Mouse (Mus musculus) midbrain, embryonic 12.5 days (tissue): ENCODE measurements at regions not wholly inside any gene's neighbourhood (a gene's known extent, or its start where the extent isn't known, plus 50 kb on each side); places are given as distances from the start of the nearest gene placed in this dataset.

Experiments
- ATAC-seq: fragments of 200-750 bp; cut with Nextera tagmentation; 2 replicates; pipeline ENCODE4 v1.8.0; 2017; ENCODE audit warnings: low read depth, moderate TSS enrichment, moderate library complexity; ENCODE audit not compliant: low FRiP score
- H3K27ac ChIP-seq: fragments of 300-500 bp; sonication (generic); replicated peaks from 2 replicates; pipeline ENCODE4 v1.5.1; 2016; ENCODE audit warnings: mild to moderate bottlenecking
- H3K27me3 ChIP-seq: fragments of 300-500 bp; sonication (generic); 2 replicates; pipeline ENCODE4 v1.6.1; 2016; ENCODE audit warnings: mild to moderate bottlenecking
- H3K36me3 ChIP-seq: fragments of 300-500 bp; sonication (generic); 2 replicates; pipeline ENCODE4 v1.6.1; 2016
- H3K4me1 ChIP-seq: fragments of 300-500 bp; sonication (generic); 2 replicates; pipeline ENCODE4 v1.6.1; 2016
- H3K4me2 ChIP-seq: fragments of 300-500 bp; sonication (generic); replicated peaks from 2 replicates; pipeline ENCODE4 v1.6.1; 2016; ENCODE audit warnings: mild to moderate bottlenecking, moderate library complexity
- H3K4me3 ChIP-seq: fragments of 300-500 bp; sonication (generic); 2 replicates; pipeline ENCODE4 v1.5.1; 2016; ENCODE audit warnings: mild to moderate bottlenecking
- H3K9ac ChIP-seq: fragments of 300-500 bp; sonication (generic); replicated peaks from 2 replicates; pipeline ENCODE4 v1.6.1; 2016; ENCODE audit warnings: mild to moderate bottlenecking, moderate library complexity
- H3K9me3 ChIP-seq: fragments of 300-500 bp; sonication (generic); 2 replicates; pipeline ENCODE4 v1.6.1; 2016; ENCODE audit warnings: mild to moderate bottlenecking
- WGBS: fragments of 180-500 bp; shearing (Covaris S2); methylation state at CpG from one replicate; pipeline ENCODE4 v1.1.7; 2016; 5-methylcytosine and 5-hydroxymethylcytosine counted together

- no peak overlapping the region for H3K9ac ChIP-seq
- no peaks in the 10 kb centered on the region for H3K27me3 ChIP-seq
- no peaks in the 10 kb centered on the region for H3K36me3 ChIP-seq
- no peak for ATAC-seq
- H3K4me3 ChIP-seq = no peak overlapping the region
- no peaks in the 10 kb centered on the region for H3K9me3 ChIP-seq
- H3K4me1 ChIP-seq = no peaks in the 10 kb centered on the region
- WGBS = 87% methylated on average over 4 of the region's 4 CpGs
- no peak overlapping the region for H3K4me2 ChIP-seq
- H3K27ac ChIP-seq = no peak overlapping the region
Observed at GRCm38 (mm10) chr14:66584699-66585098, 575.7 kb upstream of the Gulo start.

- H3K9ac ChIP-seq = no peak overlapping the region
- H3K4me2 ChIP-seq = no peak overlapping the region
- WGBS = 82% methylated on average over 6 of the region's 6 CpGs
- no peak for ATAC-seq
- H3K27me3 ChIP-seq = no peaks in the 10 kb centered on the region
- no peaks in the 10 kb centered on the region for H3K9me3 ChIP-seq
- H3K27ac ChIP-seq = no peak overlapping the region
- no peak overlapping the region for H3K4me3 ChIP-seq
- no peaks in the 10 kb centered on the region for H3K4me1 ChIP-seq
- H3K36me3 ChIP-seq = no peaks in the 10 kb centered on the region
Observed at GRCm38 (mm10) chr14:66579904-66580492, 571.0 kb upstream of the Gulo start.

- 76% methylated on average over 10 of the region's 10 CpGs for WGBS
- no peaks in the 10 kb centered on the region for H3K9me3 ChIP-seq
- no peak overlapping the region for H3K27ac ChIP-seq
- H3K4me1 ChIP-seq = no peaks in the 10 kb centered on the region
- H3K4me2 ChIP-seq = no peak overlapping the region
- no peak for ATAC-seq
- H3K4me3 ChIP-seq = no peak overlapping the region
- H3K27me3 ChIP-seq = no peaks in the 10 kb centered on the region
- H3K9ac ChIP-seq = no peak overlapping the region
- H3K36me3 ChIP-seq = no peaks in the 10 kb centered on the region
Observed at GRCm38 (mm10) chr14:66566600-66566999, 557.6 kb upstream of the Gulo start.

- H3K9ac ChIP-seq = no peak overlapping the region
- 52% methylated on average over 3 of the region's 4 CpGs for WGBS
- H3K27me3 ChIP-seq = no peaks in the 10 kb centered on the region
- no peak overlapping the region for H3K27ac ChIP-seq
- ATAC-seq = no peak
- H3K4me2 ChIP-seq = no peak overlapping the region
- no peaks in the 10 kb centered on the region for H3K4me1 ChIP-seq
- H3K36me3 ChIP-seq = no peaks in the 10 kb centered on the region
- H3K4me3 ChIP-seq = no peak overlapping the region
- H3K9me3 ChIP-seq = no peaks in the 10 kb centered on the region
Observed at GRCm38 (mm10) chr14:66562744-66563143, 553.7 kb upstream of the Gulo start.

GRCm38 (mm10) chr14:66561715-66562114, 552.7 kb upstream of the Gulo start:
- Histone ChIP-seq H3K4me2 (no peak overlapping the region), H3K36me3 (no peaks in the 10 kb centered on the region), H3K27ac (no peak overlapping the region), H3K9ac (no peak overlapping the region), H3K4me3 (no peak overlapping the region), H3K4me1 (no peaks in the 10 kb centered on the region), H3K27me3 (no peaks in the 10 kb centered on the region), H3K9me3 (no peaks in the 10 kb centered on the region)
- WGBS = 70% methylated on average over 3 of the region's 3 CpGs
- no peak for ATAC-seq

- ATAC-seq = no peak
- H3K27ac ChIP-seq = no peak overlapping the region
- no peak overlapping the region for H3K4me2 ChIP-seq
- no peaks in the 10 kb centered on the region for H3K27me3 ChIP-seq
- H3K4me3 ChIP-seq = no peak overlapping the region
- H3K9me3 ChIP-seq = no peaks in the 10 kb centered on the region
- no peaks in the 10 kb centered on the region for H3K36me3 ChIP-seq
- WGBS = 89% methylated on average over 5 of the region's 5 CpGs
- no peak overlapping the region for H3K9ac ChIP-seq
- no peaks in the 10 kb centered on the region for H3K4me1 ChIP-seq
Observed at GRCm38 (mm10) chr14:66561042-66561590, 552.1 kb upstream of the Gulo start.

GRCm38 (mm10) chr14:66558393-66558792, 549.4 kb upstream of the Gulo start:
- no peak for ATAC-seq
- no peak overlapping the region for H3K9ac ChIP-seq
- no peak overlapping the region for H3K4me3 ChIP-seq
- no peak overlapping the region for H3K4me2 ChIP-seq
- WGBS = 95% methylated on average over 5 of the region's 5 CpGs
- H3K9me3 ChIP-seq = no peaks in the 10 kb centered on the region
- no peaks in the 10 kb centered on the region for H3K4me1 ChIP-seq
- H3K36me3 ChIP-seq = no peaks in the 10 kb centered on the region
- H3K27ac ChIP-seq = no peak overlapping the region
- no peaks in the 10 kb centered on the region for H3K27me3 ChIP-seq

GRCm38 (mm10) chr14:66557631-66558030, 548.6 kb upstream of the Gulo start:
- WGBS = 81% methylated on average over 8 of the region's 8 CpGs

GRCm38 (mm10) chr14:66538498-66538897, 529.5 kb upstream of the Gulo start:
- no peak for ATAC-seq
- no peak overlapping the region for H3K27ac ChIP-seq
- no peaks in the 10 kb centered on the region for H3K36me3 ChIP-seq
- H3K9me3 ChIP-seq = no peaks in the 10 kb centered on the region
- no peak overlapping the region for H3K4me3 ChIP-seq
- H3K4me1 ChIP-seq = no peaks in the 10 kb centered on the region
- no peaks in the 10 kb centered on the region for H3K27me3 ChIP-seq
- H3K4me2 ChIP-seq = no peak overlapping the region
- WGBS = 88% methylated on average over 6 of the region's 6 CpGs
- no peak overlapping the region for H3K9ac ChIP-seq

More at GRCm38 (mm10) chr14:66557631-66558030, 548.6 kb upstream of the Gulo start:
- Histone ChIP-seq H3K27me3 (no peaks in the 10 kb centered on the region), H3K9me3 (no peaks in the 10 kb centered on the region), H3K36me3 (no peaks in the 10 kb centered on the region), H3K4me2 (no peak overlapping the region), H3K4me1 (no peaks in the 10 kb centered on the region), H3K9ac (no peak overlapping the region), H3K4me3 (no peak overlapping the region), H3K27ac (no peak overlapping the region)
- ATAC-seq = no peak

- H3K4me1 ChIP-seq = no peaks in the 10 kb centered on the region
- H3K9me3 ChIP-seq = no peaks in the 10 kb centered on the region
- H3K36me3 ChIP-seq = no peaks in the 10 kb centered on the region
- H3K4me2 ChIP-seq = no peak overlapping the region
- 54% methylated on average over 1 of the region's 1 CpGs for WGBS
- no peak overlapping the region for H3K27ac ChIP-seq
- H3K9ac ChIP-seq = no peak overlapping the region
- no peak overlapping the region for H3K4me3 ChIP-seq
- H3K27me3 ChIP-seq = no peaks in the 10 kb centered on the region
- no peak for ATAC-seq
Observed at GRCm38 (mm10) chr14:66534671-66535070, 525.7 kb upstream of the Gulo start.

- no peaks in the 10 kb centered on the region for H3K27me3 ChIP-seq
- no peak overlapping the region for H3K4me2 ChIP-seq
- no peaks in the 10 kb centered on the region for H3K36me3 ChIP-seq
- ATAC-seq = no peak
- WGBS = 48% methylated on average over 5 of the region's 5 CpGs
- no peak overlapping the region for H3K4me3 ChIP-seq
- no peak overlapping the region for H3K27ac ChIP-seq
- no peaks in the 10 kb centered on the region for H3K4me1 ChIP-seq
- no peaks in the 10 kb centered on the region for H3K9me3 ChIP-seq
- no peak overlapping the region for H3K9ac ChIP-seq
Observed at GRCm38 (mm10) chr14:66528135-66528534, 519.1 kb upstream of the Gulo start.

- no peaks in the 10 kb centered on the region for H3K27me3 ChIP-seq
Observed at GRCm38 (mm10) chr14:66527061-66527460, 518.1 kb upstream of the Gulo start.

GRCm38 (mm10) chr14:66522856-66523400, 513.9 kb upstream of the Gulo start:
- no peaks in the 10 kb centered on the region for H3K36me3 ChIP-seq
- H3K9me3 ChIP-seq = no peaks in the 10 kb centered on the region
- H3K4me3 ChIP-seq = no peak overlapping the region
- H3K27ac ChIP-seq = no peak overlapping the region
- no peaks in the 10 kb centered on the region for H3K4me1 ChIP-seq
- WGBS = 69% methylated on average over 6 of the region's 6 CpGs
- no peak overlapping the region for H3K4me2 ChIP-seq
- no peak for ATAC-seq
- H3K27me3 ChIP-seq = no peaks in the 10 kb centered on the region
- H3K9ac ChIP-seq = no peak overlapping the region

More at GRCm38 (mm10) chr14:66527061-66527460, 518.1 kb upstream of the Gulo start:
- H3K9ac ChIP-seq = no peak overlapping the region
- no peaks in the 10 kb centered on the region for H3K9me3 ChIP-seq
- H3K4me2 ChIP-seq = no peak overlapping the region
- no peak overlapping the region for H3K27ac ChIP-seq
- WGBS = 66% methylated on average over 6 of the region's 6 CpGs
- ATAC-seq = no peak
- H3K4me3 ChIP-seq = no peak overlapping the region
- no peaks in the 10 kb centered on the region for H3K4me1 ChIP-seq
- no peaks in the 10 kb centered on the region for H3K36me3 ChIP-seq
